Mouse (Mus musculus) CH12.LX (cell line): ENCODE measurements at regions not wholly inside any gene's neighbourhood (a gene's known extent, or its start where the extent isn't known, plus 50 kb on each side); places are given as distances from the start of the nearest gene placed in this dataset.

ENCODE experiments used
- CTCF ChIP-seq, 2 experiments: IDR thresholded peaks in 1 of 2; conservative IDR thresholded peaks in 1 of 2; 2 replicates each; pipeline ENCODE4 v1.5.1; 2011 to 2012; ENCODE audit warnings: low read depth in 2 of 2, low read length in 2 of 2, improper control_type of control experiment in 1 of 2, inconsistent platforms in 1 of 2, mild to moderate bottlenecking in 1 of 2, moderate library complexity in 1 of 2
- POLR2A ChIP-seq: IDR thresholded peaks from 2 replicates; pipeline ENCODE4 v1.6.1; 2011; ENCODE audit warnings: low read depth, mild to moderate bottlenecking, improper control_type of control experiment, low read length
- ZNF384 ChIP-seq: IDR thresholded peaks from 2 replicates; pipeline ENCODE4 v1.6.1; 2012; ENCODE audit warnings: low read depth, low read length, improper control_type of control experiment, inconsistent platforms

DNA sequence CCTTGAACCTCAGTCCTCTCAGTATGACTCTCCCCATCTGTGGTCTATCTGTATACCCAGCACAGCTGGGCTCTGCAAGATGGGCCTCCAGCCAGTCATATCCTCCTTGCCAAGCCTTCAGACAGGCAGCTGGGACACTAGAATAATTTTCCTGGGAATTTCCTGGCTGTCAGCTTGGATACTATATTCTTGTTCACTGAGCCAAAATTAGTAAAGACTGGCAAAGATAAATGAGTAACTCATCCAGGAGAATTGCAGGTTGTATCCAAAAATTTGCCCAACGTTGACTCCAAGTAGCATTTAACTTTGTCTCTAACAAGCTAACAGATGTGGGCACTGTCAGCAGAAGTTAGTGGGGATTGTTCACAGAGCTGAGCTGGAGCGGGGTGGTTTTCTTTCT, 514.1 kb upstream of the Fam84a start:
- no peak for TF ChIP-seq CTCF (conservative IDR thresholded peaks at IDR 0.05 in 1 of 2, IDR thresholded peaks at IDR 0.05 in 1 of 2; ENCODE audit: low read depth in 2 of 2, low read length in 2 of 2)
- TF ChIP-seq POLR2A: no peak
- no peak for TF ChIP-seq ZNF384
